Mouse (Mus musculus): ENCODE measurements around the gene Aprt.

The Aprt gene

GRCm38 (mm10) chr8:122537812-122538211 lies 38.9 kb downstream of the Aprt start:
- no peak for DNase-seq (ENCODE audit: extremely low spot score, low read depth, low spot score)

GRCm38 (mm10) chr8:122537033-122537432 lies 39.7 kb downstream of the Aprt start:
- no peak for DNase-seq (ENCODE audit: extremely low spot score, low read depth, low spot score)

- no peak for DNase-seq (ENCODE audit: extremely low spot score, low read depth, low spot score)
These were observed 45.4 kb downstream of the Aprt start for GRCm38 (mm10) chr8:122531312-122531711.

DNA sequence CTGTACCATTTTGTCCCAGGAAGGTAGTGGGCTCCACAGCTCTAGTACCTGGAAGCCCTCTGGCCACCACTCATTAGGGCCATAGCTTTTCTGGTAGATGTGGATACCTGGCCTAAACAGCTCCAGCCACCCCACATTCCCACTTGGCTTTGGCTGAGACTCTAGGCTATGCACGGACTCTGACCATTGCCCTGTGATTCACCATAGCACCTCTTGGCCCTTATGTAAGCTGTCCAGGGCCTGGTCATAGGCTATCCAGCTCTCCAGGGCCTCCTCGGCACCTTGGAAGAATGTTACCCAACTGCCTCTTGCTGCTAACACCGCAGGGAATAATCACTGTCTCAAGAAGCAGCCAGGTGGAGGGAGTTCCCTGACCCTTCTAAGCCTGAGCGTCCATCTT lies 47.5 kb downstream of the Aprt start:
- no peak for DNase-seq (ENCODE audit: extremely low spot score, low read depth, low spot score)

GRCm38 (mm10) chr8:122527937-122528336 lies 48.8 kb downstream of the Aprt start:
- no peak for DNase-seq (ENCODE audit: extremely low spot score, low read depth, low spot score)

DNA sequence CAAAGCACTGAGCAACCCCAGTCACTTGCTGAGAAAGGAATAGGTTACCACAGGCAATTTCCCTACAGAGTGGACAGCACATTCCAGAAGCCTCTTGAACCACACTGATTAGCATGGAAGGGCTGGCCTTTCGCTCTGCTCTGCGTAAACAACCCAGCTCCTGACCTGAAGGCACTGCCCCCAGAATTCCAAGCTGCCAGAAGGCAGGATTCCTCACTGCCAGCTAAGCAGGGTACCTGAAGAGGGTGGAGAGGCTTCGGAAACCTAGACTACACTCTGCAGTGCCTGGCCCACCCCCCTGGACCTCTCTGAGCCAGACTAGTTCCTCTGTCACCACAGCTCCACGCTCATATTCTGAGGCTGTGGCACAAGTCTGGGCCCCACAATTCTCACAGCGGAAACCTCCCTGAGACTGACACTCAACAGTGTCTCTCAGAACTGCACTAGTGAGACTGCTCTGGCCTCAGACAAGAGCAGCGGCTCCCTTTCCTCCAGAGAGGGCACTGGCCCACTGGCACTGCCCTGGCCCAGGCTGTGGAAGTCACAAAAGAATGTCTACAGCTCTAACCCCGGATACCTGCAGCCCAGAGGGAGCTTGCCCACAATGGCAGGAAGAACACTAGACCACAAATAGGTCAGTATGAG lies 50.1 kb downstream of the Aprt start:
- no peak for DNase-seq (ENCODE audit: extremely low spot score, low read depth, low spot score)

DNA sequence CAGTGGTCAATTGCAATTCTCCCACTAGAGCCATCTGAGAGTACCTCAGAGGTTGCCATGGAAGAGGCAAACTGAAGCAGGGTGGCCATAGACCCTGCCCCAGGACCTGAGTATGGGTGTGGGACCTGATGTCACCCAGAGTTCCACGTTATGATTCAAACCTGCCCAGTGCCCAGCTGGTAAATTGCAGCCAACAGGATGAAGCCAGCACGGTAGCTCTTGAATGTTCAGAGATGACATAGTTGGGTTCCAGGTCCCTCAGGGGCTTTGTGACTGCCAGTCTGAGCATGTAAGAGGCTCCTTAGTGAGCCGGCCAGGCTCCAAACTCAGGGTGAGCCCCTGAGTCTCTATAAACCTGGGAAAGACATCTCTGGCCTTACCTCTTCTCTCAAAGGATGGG lies 50.6 kb downstream of the Aprt start:
- DNase-seq (ENCODE audit: extremely low spot score, low read depth, low spot score) = no peak

DNA sequence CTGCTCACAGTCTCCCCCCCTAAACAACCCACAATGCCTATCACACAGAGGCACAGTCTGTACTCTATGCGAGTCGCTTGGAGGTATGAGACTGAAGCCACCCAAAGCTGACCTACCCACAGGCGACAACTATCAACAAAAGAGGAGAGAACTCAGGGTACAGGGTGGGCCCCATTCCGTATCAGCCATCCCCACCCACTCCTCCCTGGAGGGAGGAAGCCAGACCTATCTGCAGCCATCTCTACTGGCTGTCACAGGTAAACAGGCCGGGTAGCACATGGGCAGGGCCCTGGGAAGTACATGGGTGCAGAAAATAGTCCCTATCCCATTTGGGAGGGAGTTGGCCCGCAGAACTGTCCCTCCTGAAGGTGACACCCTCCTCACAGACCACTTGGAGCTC lies 51.7 kb downstream of the Aprt start:
- DNase-seq (ENCODE audit: extremely low spot score, low read depth, low spot score) = no peak
